Mouse (Mus musculus) forebrain, embryonic 13.5 days (tissue): Measurements from ENCODE around the gene Bhlhe23. TPM values are rescaled to one million over a fixed set of nuclear protein-coding genes. Genes with fewer than 3 reads are reported as not detected.

Experiments
- ATAC-seq: fragments of 200-750 bp; cut with Nextera tagmentation; 2 replicates; pipeline ENCODE4 v1.8.0; 2017
- H3K27ac ChIP-seq: fragments of 300-500 bp; sonication (generic); 2 replicates; pipeline ENCODE4 v1.5.1; 2015; ENCODE audit warnings: inconsistent platforms, mild to moderate bottlenecking, moderate library complexity
- H3K27me3 ChIP-seq: fragments of 300-500 bp; sonication (generic); 2 replicates; pipeline ENCODE4 v1.6.1; 2015; ENCODE audit warnings: mild to moderate bottlenecking, inconsistent platforms
- H3K36me3 ChIP-seq: fragments of 300-500 bp; sonication (generic); 2 replicates; pipeline ENCODE4 v1.6.1; 2015; ENCODE audit warnings: mild to moderate bottlenecking, inconsistent platforms; ENCODE audit not compliant: poor library complexity, severe bottlenecking
- H3K4me1 ChIP-seq: fragments of 300-500 bp; sonication (generic); 2 replicates; pipeline ENCODE4 v1.6.1; 2015; ENCODE audit warnings: inconsistent platforms
- H3K4me2 ChIP-seq: fragments of 300-500 bp; sonication (generic); 2 replicates; pipeline ENCODE4 v1.6.1; 2015; ENCODE audit warnings: inconsistent platforms, mild to moderate bottlenecking, moderate library complexity
- H3K4me3 ChIP-seq: fragments of 300-500 bp; sonication (generic); 2 replicates; pipeline ENCODE4 v1.5.1; 2015; ENCODE audit warnings: mild to moderate bottlenecking, inconsistent platforms
- H3K9ac ChIP-seq: fragments of 300-500 bp; sonication (generic); 2 replicates; pipeline ENCODE4 v1.6.1; 2015; ENCODE audit warnings: mild to moderate bottlenecking, inconsistent platforms
- H3K9me3 ChIP-seq: fragments of 300-500 bp; sonication (generic); replicated peaks from 2 replicates; pipeline ENCODE4 v1.6.1; 2016; ENCODE audit warnings: inconsistent platforms
- WGBS: fragments of 180-500 bp; shearing (Covaris S2); methylation state at CpG from one replicate; pipeline ENCODE4 v1.1.7; 2015; 5-methylcytosine and 5-hydroxymethylcytosine counted together
- polyA plus RNA-seq: library from polyadenylated mRNA; unstranded; fragments of >200 nt; fragmentation: Nextera tagmentation; extraction: Ambion mirVana; gene quantifications from 2 replicates; pipeline ENCODE4 v1.2.1, GENCODE M21; 2015

Bhlhe23 gene
- polyA plus RNA-seq, 1 experiment from 2014 or later = 0.40 TPM

GRCm38 (mm10) chr2:180740349-180740748, 36.4 kb downstream of the Bhlhe23 start:
- no peak overlapping the region for H3K4me3 ChIP-seq
- H3K9ac ChIP-seq = no peak overlapping the region
- H3K9me3 ChIP-seq = no peaks in the 10 kb centered on the region
- no peaks in the 10 kb centered on the region for H3K36me3 ChIP-seq
- peaks cover 4% of the 10 kb centered on the region; the same call in 1 of the 2 replicates for H3K27me3 ChIP-seq
- WGBS = 24% methylated on average over 3 of the region's 3 CpGs
- no peaks in the 10 kb centered on the region for H3K4me1 ChIP-seq
- ATAC-seq = no peak
- no peak overlapping the region for H3K4me2 ChIP-seq
- H3K27ac ChIP-seq = no peak overlapping the region

- Histone ChIP-seq H3K9ac (no peak overlapping the region), H3K27ac (no peak overlapping the region), H3K36me3 (no peaks in the 10 kb centered on the region), H3K9me3 (no peaks in the 10 kb centered on the region), H3K4me3 (no peak overlapping the region), H3K4me1 (no peaks in the 10 kb centered on the region), H3K27me3 (peaks cover 8% of the 10 kb centered on the region; the same call in 1 of the 2 replicates), H3K4me2 (no peak overlapping the region)
- ATAC-seq = no peak
- 75% methylated on average over 2 of the region's 2 CpGs for WGBS
Observed at GRCm38 (mm10) chr2:180737984-180738383, 38.7 kb downstream of the Bhlhe23 start.

- Histone ChIP-seq H3K4me3 (no peak overlapping the region), H3K27me3 (peaks cover 3% of the 10 kb centered on the region; the same call in 1 of the 2 replicates), H3K9me3 (no peaks in the 10 kb centered on the region), H3K4me1 (no peaks in the 10 kb centered on the region), H3K36me3 (no peaks in the 10 kb centered on the region), H3K9ac (no peak overlapping the region), H3K4me2 (no peak overlapping the region), H3K27ac (no peak overlapping the region)
- ATAC-seq = no peak
- WGBS = 80% methylated on average over 7 of the region's 7 CpGs
Observed at GRCm38 (mm10) chr2:180735232-180735631, 41.5 kb downstream of the Bhlhe23 start.

DNA sequence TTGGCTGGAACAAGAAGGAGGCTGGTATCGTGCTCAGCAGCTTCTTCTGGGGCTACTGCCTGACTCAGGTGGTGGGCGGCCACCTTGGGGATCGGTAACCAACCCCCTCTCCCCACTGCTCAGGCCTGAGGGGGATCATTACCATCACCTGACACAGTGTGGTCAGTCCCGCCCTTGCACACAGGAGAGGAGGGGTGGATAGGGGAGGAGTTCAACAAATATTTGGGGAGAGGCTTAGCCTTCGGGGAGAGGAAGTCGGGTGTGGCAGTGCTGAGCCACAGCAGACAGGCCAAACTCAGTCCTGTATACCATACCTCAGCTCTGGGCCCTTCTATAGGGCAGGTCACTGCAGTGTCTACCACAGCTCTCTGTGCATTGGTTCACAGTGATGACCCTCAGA, 44.7 kb downstream of the Bhlhe23 start:
- no peak overlapping the region for H3K27ac ChIP-seq
- no peak overlapping the region for H3K4me3 ChIP-seq
- no peak overlapping the region for H3K9ac ChIP-seq
- WGBS = 71% methylated on average over 6 of the region's 6 CpGs
- peaks cover 3% of the 10 kb centered on the region; the same call in 1 of the 2 replicates for H3K27me3 ChIP-seq
- no peaks in the 10 kb centered on the region for H3K4me1 ChIP-seq
- H3K36me3 ChIP-seq = no peaks in the 10 kb centered on the region
- ATAC-seq = no peak
- H3K9me3 ChIP-seq = no peaks in the 10 kb centered on the region
- no peak overlapping the region for H3K4me2 ChIP-seq

GRCm38 (mm10) chr2:180731036-180731435, 45.7 kb downstream of the Bhlhe23 start:
- H3K9me3 ChIP-seq = no peaks in the 10 kb centered on the region
- no peak for ATAC-seq
- no peak overlapping the region for H3K27ac ChIP-seq
- H3K4me1 ChIP-seq = no peaks in the 10 kb centered on the region
- WGBS = 75% methylated on average over 3 of the region's 3 CpGs
- no peak overlapping the region for H3K4me3 ChIP-seq
- no peaks in the 10 kb centered on the region for H3K36me3 ChIP-seq
- H3K9ac ChIP-seq = no peak overlapping the region
- peaks cover 3% of the 10 kb centered on the region; the same call in 1 of the 2 replicates for H3K27me3 ChIP-seq
- H3K4me2 ChIP-seq = no peak overlapping the region

GRCm38 (mm10) chr2:180727613-180728021, 49.1 kb downstream of the Bhlhe23 start:
- no peak for ATAC-seq
- Histone ChIP-seq H3K4me2 (no peak overlapping the region), H3K9me3 (no peaks in the 10 kb centered on the region), H3K4me1 (no peaks in the 10 kb centered on the region), H3K4me3 (no peak overlapping the region), H3K36me3 (peaks cover 15% of the 10 kb centered on the region), H3K27me3 (no peaks in the 10 kb centered on the region; the same call in 1 of the 2 replicates), H3K9ac (no peak overlapping the region), H3K27ac (no peak overlapping the region)
- WGBS = 61% methylated on average over 4 of the region's 4 CpGs

GRCm38 (mm10) chr2:180726658-180727442, 49.9 kb downstream of the Bhlhe23 start:
- H3K4me1 ChIP-seq = no peaks in the 10 kb centered on the region
- H3K9ac ChIP-seq = no peak overlapping the region
- H3K4me2 ChIP-seq = no peak overlapping the region
- ATAC-seq = no peak
- no peak overlapping the region for H3K27ac ChIP-seq
- H3K9me3 ChIP-seq = no peaks in the 10 kb centered on the region
- WGBS = 78% methylated on average over 6 of the region's 6 CpGs
- H3K27me3 ChIP-seq = no peaks in the 10 kb centered on the region; the same call in 1 of the 2 replicates
- no peak overlapping the region for H3K4me3 ChIP-seq
- H3K36me3 ChIP-seq = peaks cover 23% of the 10 kb centered on the region

DNA sequence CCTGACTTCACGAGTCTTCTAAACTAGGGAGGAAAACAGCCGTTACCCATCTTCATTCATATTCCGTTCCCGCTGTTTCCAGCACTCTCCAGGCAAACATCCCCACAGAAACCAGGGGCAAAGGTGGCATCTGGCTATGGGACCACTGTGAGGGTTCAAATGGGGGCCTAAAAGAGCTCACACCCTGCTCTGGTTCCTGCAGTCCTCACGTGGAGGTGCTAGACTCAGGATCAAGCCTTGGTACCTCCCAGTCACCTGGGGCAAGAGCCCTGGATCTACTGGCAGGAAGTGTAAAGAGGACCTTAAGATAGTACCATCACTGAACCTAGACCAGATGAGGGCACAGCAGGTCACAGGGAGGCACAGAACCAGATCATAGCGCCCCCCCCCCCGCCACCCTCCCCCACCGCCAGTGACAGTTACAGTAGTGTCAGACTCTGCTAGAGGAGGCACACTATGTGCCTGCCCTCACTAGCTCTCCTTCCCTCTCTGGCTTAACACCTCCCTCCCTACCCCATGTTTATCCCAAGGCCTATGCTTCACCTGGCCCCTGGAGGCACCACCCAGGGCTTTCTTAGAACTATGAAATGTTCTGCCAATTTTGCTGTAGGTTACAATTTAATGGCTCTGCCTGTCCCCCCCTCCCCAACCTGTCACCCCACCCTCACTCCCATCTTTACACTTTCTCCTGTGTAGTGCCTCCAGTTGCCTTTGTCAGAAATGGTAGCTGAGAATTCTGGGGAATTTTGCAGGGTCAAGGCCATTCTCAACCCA, 50.7 kb downstream of the Bhlhe23 start:
- H3K9me3 ChIP-seq = no peaks in the 10 kb centered on the region
- no peaks in the 10 kb centered on the region; the same call in 1 of the 2 replicates for H3K27me3 ChIP-seq
- H3K4me3 ChIP-seq = no peak overlapping the region
- H3K4me1 ChIP-seq = no peaks in the 10 kb centered on the region
- ATAC-seq = no peak
- WGBS = 38% methylated on average over 7 of the region's 8 CpGs
- peaks cover 31% of the 10 kb centered on the region for H3K36me3 ChIP-seq
- no peak overlapping the region for H3K9ac ChIP-seq
- H3K4me2 ChIP-seq = no peak overlapping the region
- no peak overlapping the region for H3K27ac ChIP-seq

- H3K27me3 ChIP-seq = no peaks in the 10 kb centered on the region; the same call in 1 of the 2 replicates
- no peak for ATAC-seq
- H3K4me1 ChIP-seq = no peaks in the 10 kb centered on the region
- H3K36me3 ChIP-seq = peaks cover 38% of the 10 kb centered on the region
- H3K27ac ChIP-seq = no peak overlapping the region
- no peak overlapping the region for H3K9ac ChIP-seq
- H3K4me2 ChIP-seq = no peak overlapping the region
- 7% methylated on average over 6 of the region's 6 CpGs for WGBS
- no peak overlapping the region for H3K4me3 ChIP-seq
- H3K9me3 ChIP-seq = no peaks in the 10 kb centered on the region
Observed at GRCm38 (mm10) chr2:180725414-180725778, 51.3 kb downstream of the Bhlhe23 start.

DNA sequence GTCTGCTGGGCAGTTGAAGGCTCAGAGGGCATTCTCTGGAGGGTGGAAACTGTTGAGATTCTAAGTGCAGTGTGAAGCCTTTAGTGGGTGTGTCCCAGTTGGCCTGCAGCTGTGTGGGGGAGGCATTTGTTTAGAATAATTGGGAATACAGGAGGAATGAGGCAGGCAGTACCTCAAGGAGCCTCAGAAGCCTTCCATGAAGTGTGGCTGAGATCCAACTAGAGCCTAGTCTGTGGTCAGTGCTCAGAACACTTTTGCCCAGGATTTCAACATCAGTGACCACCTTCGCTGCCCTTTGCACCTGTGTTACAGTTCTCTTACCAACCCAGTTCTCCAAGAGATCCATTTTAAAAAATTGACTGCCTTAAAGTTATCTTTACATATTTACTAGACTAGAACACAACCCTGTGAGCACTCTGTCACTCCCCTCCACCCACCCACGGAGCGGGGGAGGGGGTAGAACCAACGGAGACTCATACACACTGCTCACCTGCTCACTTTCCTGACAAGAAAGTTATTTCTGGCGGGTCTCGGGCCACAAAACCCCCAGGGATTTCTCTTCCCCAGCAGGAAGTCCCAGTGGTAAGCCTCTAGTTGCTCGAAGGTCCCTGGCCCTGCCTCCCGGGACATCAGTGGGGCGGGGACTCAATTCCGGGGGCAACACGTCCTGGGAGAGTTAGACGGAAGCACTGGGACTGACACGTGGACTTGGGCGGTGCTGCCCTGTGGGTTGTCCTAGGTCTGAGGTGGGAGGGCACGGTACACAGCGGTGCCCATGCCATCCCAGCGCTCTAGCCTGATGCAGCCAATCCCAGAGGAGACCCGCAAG, 51.9 kb downstream of the Bhlhe23 start, which contains the start of gene Slc17a9:
Gene Slc17a9 (plus strand): TSS at position 679 of the 829 bp plus-strand sequence.
- H3K4me2 ChIP-seq = no peak within 1 kb of the TSS
- H3K36me3 ChIP-seq = peaks cover 43% of the 10 kb centered on the region
- H3K4me1 ChIP-seq = no peaks in the 10 kb centered on the region
- H3K9ac ChIP-seq = no peak within 1 kb of the TSS
- no peak within 1 kb of the TSS for H3K4me3 ChIP-seq
- ATAC-seq = 0 out of 2 replicates have a peak, but pooled peaks have one; percentile 36
- no peaks in the 10 kb centered on the region; the same call in 1 of the 2 replicates for H3K27me3 ChIP-seq
- no peaks in the 10 kb centered on the region for H3K9me3 ChIP-seq
- 8% methylated on average over 18 of the region's 18 CpGs for WGBS
- H3K27ac ChIP-seq = no peak within 1 kb of the TSS
